Mouse (Mus musculus): ENCODE data around the gene Adcyap1r1. TPM values are rescaled to one million over a fixed set of nuclear protein-coding genes. Genes with fewer than 3 reads are reported as not detected.

Adcyap1r1 gene
- polyA plus RNA-seq, 1 experiment from 2014 or later: 2.7 TPM

DNA sequence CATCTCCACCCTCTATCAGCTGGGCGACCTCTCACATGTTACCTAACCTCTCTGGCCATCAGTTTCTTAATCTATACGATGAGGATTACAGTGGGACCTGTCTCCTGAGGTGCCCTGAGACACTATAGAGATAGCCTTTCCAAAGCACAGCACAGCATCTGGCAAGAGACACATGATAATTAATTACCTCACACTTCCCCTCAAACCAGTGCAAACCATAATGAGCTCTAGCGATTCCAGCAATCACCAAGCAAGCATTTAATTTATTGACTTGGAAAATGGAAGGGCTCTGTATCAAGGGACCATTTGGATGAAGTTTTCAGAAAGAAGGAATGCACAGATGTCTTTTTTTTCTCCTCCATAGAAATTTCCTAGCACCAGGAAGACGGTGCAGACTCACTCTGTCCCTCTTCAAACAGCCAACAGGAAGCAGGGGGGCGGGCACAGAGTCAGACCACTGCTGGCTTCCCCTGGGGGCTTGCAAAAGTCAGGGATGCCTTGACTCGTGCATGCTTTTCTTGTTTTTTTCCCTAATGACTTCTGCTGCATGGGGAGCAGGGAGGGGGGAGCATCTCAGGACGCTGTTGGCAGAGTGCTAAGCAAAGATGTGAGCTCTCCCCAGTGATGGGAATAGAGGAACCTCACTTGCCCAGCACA, 41.5 kb upstream of the Adcyap1r1 start:
- H3K36me3 ChIP-seq (ENCODE audit: control insufficient read depth, insufficient read depth): no peaks in the 10 kb centered on the region
- H3K4me3 ChIP-seq (ENCODE audit: low read depth, low read length): no peak overlapping the region
- no peak for ATAC-seq
- H3K4me2 ChIP-seq (replicated peaks; ENCODE audit: low read depth): no peak overlapping the region
- H3K9ac ChIP-seq (ENCODE audit: low read depth, low read length): no peak overlapping the region
- no peak overlapping the region for H3K27ac ChIP-seq (ENCODE audit: low read depth, low read length)
- WGBS: 50% methylated on average over 7 of the region's 7 CpGs
- H3K27me3 ChIP-seq (replicated peaks; ENCODE audit: control insufficient read depth, insufficient read depth, low read length): no peaks in the 10 kb centered on the region
- TF ChIP-seq CTCF (IDR thresholded peaks at IDR 0.05; ENCODE audit: low read depth): no peak
- H3K9me3 ChIP-seq (ENCODE audit: control insufficient read depth): no peaks in the 10 kb centered on the region
- no peaks in the 10 kb centered on the region for H3K4me1 ChIP-seq (replicated peaks; ENCODE audit: control insufficient read depth, insufficient read depth, low read length)

DNA sequence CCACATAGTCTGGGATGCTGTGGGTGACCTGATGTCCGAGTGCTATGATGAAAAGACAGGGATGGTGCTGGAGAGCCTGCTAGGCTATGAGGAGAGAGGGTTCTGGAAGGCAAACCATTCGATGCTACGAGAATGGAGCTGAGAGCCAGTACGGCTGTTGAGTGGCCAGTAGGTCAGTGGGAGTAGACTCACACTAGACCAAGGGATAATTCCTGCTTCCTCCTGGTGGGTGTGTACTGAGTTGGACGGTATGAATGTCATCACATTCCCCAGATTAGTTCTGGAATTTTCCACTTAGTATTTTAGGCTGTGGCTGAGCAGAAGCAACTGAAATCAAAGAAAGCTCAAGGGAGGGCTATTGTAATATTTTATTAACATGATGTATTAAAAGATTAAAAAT, 40.8 kb upstream of the Adcyap1r1 start:
- Histone ChIP-seq H3K4me1 (replicated peaks; ENCODE audit: control insufficient read depth, insufficient read depth, low read length) (no peaks in the 10 kb centered on the region), H3K27ac (ENCODE audit: low read depth, low read length) (no peak overlapping the region), H3K9me3 (ENCODE audit: control insufficient read depth) (no peaks in the 10 kb centered on the region), H3K27me3 (replicated peaks; ENCODE audit: control insufficient read depth, insufficient read depth, low read length) (no peaks in the 10 kb centered on the region), H3K9ac (ENCODE audit: low read depth, low read length) (no peak overlapping the region), H3K4me3 (ENCODE audit: low read depth, low read length) (no peak overlapping the region), H3K4me2 (replicated peaks; ENCODE audit: low read depth) (no peak overlapping the region), H3K36me3 (ENCODE audit: control insufficient read depth, insufficient read depth) (no peaks in the 10 kb centered on the region)
- TF ChIP-seq CTCF (IDR thresholded peaks at IDR 0.05; ENCODE audit: low read depth): no peak
- 72% methylated on average over 5 of the region's 5 CpGs for WGBS
- ATAC-seq: no peak

DNA sequence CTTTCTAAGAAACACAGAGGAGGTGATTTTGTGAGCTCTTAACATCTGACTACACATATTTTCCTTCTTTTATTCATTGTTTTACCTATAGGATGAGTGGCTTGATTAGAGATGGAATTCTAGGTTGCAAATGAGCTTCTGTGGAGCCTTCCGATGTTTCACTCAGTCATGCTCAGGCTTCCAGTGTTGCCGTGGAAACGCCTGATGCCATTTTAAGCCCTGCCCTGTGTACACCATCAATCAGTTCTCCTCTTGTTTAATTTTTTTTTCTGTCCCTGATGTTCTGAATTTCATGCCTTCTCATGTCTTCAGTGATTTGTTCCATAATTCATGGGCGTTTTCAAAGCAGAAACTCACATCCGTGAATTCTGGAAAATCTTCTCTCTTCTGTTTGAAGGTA, 35.6 kb upstream of the Adcyap1r1 start:
- Histone ChIP-seq H3K4me1 (replicated peaks; ENCODE audit: control insufficient read depth, insufficient read depth, low read length) (no peaks in the 10 kb centered on the region), H3K9ac (ENCODE audit: low read depth, low read length) (no peak overlapping the region), H3K27ac (ENCODE audit: low read depth, low read length) (no peak overlapping the region), H3K27me3 (replicated peaks; ENCODE audit: control insufficient read depth, insufficient read depth, low read length) (no peaks in the 10 kb centered on the region), H3K9me3 (ENCODE audit: control insufficient read depth) (no peaks in the 10 kb centered on the region), H3K4me3 (ENCODE audit: low read depth, low read length) (no peak overlapping the region), H3K4me2 (replicated peaks; ENCODE audit: low read depth) (no peak overlapping the region), H3K36me3 (ENCODE audit: control insufficient read depth, insufficient read depth) (no peaks in the 10 kb centered on the region)
- TF ChIP-seq CTCF (IDR thresholded peaks at IDR 0.05; ENCODE audit: low read depth): no peak
- ATAC-seq: no peak
- WGBS: 74% methylated on average over 5 of the region's 5 CpGs

DNA sequence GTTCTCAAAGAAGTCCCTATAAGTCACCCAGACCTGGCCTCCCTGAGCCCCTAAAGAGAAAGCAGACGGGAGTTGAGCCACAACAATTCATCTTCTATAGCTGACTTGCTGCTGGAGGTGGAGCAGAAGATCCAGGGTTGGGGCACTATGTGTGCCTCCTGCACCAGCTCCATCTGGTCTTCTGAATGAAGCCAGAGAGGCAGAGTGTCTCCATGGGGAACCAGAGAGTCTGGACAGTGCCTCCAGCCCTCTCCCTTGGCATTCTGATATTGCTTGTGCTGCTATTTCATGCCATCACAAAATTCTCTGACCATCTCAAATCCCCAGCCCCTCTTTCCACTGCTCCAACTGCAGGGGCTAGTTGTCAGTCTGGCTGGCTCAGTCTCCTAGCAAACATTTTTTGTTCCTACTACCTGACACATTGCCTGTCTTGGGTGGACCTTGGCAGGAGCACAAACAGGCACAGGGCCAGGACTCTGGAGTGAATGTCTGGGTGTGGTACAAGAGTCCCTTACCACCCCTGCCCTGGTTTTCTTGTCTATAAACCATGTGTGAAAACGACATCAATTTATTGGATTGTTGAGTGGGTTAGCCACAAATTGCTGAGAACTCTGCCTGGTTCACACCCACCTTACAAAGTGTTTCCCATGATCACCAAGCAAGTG, 32.9 kb upstream of the Adcyap1r1 start:
- 45% methylated on average over 2 of the region's 2 CpGs for WGBS
- no peak overlapping the region for H3K4me2 ChIP-seq (replicated peaks; ENCODE audit: low read depth)
- H3K4me1 ChIP-seq (replicated peaks; ENCODE audit: control insufficient read depth, insufficient read depth, low read length): no peaks in the 10 kb centered on the region
- no peak overlapping the region for H3K4me3 ChIP-seq (ENCODE audit: low read depth, low read length)
- no peaks in the 10 kb centered on the region for H3K9me3 ChIP-seq (ENCODE audit: control insufficient read depth)
- no peak overlapping the region for H3K27ac ChIP-seq (ENCODE audit: low read depth, low read length)
- H3K36me3 ChIP-seq (ENCODE audit: control insufficient read depth, insufficient read depth): no peaks in the 10 kb centered on the region
- TF ChIP-seq CTCF (IDR thresholded peaks at IDR 0.05; ENCODE audit: low read depth): no peak
- H3K27me3 ChIP-seq (replicated peaks; ENCODE audit: control insufficient read depth, insufficient read depth, low read length): no peaks in the 10 kb centered on the region
- no peak overlapping the region for H3K9ac ChIP-seq (ENCODE audit: low read depth, low read length)
- ATAC-seq: no peak

DNA sequence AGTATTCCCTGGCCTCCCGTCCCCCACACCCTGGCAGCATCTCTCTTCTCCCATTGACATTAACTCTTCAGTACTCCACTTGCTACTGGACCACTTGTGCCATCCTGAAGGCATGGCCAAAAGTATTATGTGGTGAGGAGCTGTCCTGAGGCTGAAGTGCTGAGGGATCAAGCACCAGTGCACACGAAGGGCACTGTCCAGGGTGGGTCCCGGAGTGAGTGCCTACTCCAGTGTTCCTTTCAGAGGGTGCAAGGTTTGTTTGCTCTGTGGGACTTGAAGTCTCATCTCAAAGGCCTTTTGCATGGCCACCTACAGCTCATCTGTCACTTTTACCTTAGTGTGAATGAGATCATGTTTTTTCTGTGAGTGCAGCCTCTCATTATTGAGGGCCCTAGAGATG, 31.4 kb upstream of the Adcyap1r1 start:
- no peaks in the 10 kb centered on the region for H3K27me3 ChIP-seq (replicated peaks; ENCODE audit: control insufficient read depth, insufficient read depth, low read length)
- no peak overlapping the region for H3K27ac ChIP-seq (ENCODE audit: low read depth, low read length)
- H3K4me2 ChIP-seq (replicated peaks; ENCODE audit: low read depth): no peak overlapping the region
- no peaks in the 10 kb centered on the region for H3K36me3 ChIP-seq (ENCODE audit: control insufficient read depth, insufficient read depth)
- H3K4me1 ChIP-seq (replicated peaks; ENCODE audit: control insufficient read depth, insufficient read depth, low read length): no peaks in the 10 kb centered on the region
- 49% methylated on average over 3 of the region's 3 CpGs for WGBS
- ATAC-seq: no peak
- H3K9ac ChIP-seq (ENCODE audit: low read depth, low read length): no peak overlapping the region
- no peak for TF ChIP-seq CTCF (IDR thresholded peaks at IDR 0.05; ENCODE audit: low read depth)
- no peak overlapping the region for H3K4me3 ChIP-seq (ENCODE audit: low read depth, low read length)
- no peaks in the 10 kb centered on the region for H3K9me3 ChIP-seq (ENCODE audit: control insufficient read depth)

DNA sequence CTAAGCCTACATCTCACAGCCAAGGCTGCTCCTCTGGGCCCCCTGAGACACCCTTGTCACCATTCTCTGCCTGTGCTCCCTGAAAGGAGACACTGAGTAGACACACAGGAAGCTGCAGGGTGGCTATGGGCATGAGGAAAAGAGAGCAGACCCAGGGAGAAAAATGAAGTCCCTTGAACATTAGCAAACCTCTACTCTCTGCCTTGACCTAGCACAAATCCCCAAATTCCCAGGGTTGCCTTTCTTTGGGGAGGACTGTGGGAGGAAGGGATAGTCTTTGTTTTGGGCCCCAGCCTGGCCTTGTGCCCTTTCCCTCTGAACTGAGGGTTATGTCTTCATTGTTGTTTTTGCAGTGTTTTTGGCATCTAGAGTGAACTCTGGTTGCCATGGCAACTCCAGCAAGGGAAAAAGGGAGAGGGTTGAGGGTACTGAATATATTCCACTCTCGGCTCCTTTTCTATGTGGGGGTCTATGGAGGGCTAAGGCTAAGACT, 30.9 kb upstream of the Adcyap1r1 start:
- Histone ChIP-seq H3K4me1 (replicated peaks; ENCODE audit: control insufficient read depth, insufficient read depth, low read length) (no peaks in the 10 kb centered on the region), H3K9me3 (ENCODE audit: control insufficient read depth) (no peaks in the 10 kb centered on the region), H3K4me2 (replicated peaks; ENCODE audit: low read depth) (no peak overlapping the region), H3K36me3 (ENCODE audit: control insufficient read depth, insufficient read depth) (no peaks in the 10 kb centered on the region), H3K9ac (ENCODE audit: low read depth, low read length) (no peak overlapping the region), H3K4me3 (ENCODE audit: low read depth, low read length) (no peak overlapping the region), H3K27me3 (replicated peaks; ENCODE audit: control insufficient read depth, insufficient read depth, low read length) (no peaks in the 10 kb centered on the region), H3K27ac (ENCODE audit: low read depth, low read length) (no peak overlapping the region)
- ATAC-seq: no peak
- TF ChIP-seq CTCF (IDR thresholded peaks at IDR 0.05; ENCODE audit: low read depth): no peak
- 62% methylated on average over 1 of the region's 1 CpGs for WGBS
